ENCODE assay signal across 20 mouse cellular contexts in genomic region chr10:96656176-96656575, GRCm38 (mm10). TPM values are rescaled to one million over a fixed set of nuclear protein-coding genes. Genes with fewer than 3 reads are reported as not detected.
A peak's percentile ranks its signal among the peaks of the same experiment; 100 is the strongest.
DNase-seq lines count a peak whose midpoint lies in the region; ATAC-seq and TF ChIP-seq lines count a peak whose summit lies in the region.
"Had no signal": no experiment of that assay in that cellular context is flagged by ENCODE, and none has a peak within 500 bp of the region (broad histone marks: within the 10 kb centered on the region; RNA-seq: fewer than 3 reads in every experiment).

No protein-coding gene starts in this region.

- no peak overlapping the region for H3K4me2 ChIP-seq in lung, embryonic 16.5 days (ENCODE audit: low read depth, low read length)
- H3K4me2 ChIP-seq: heart, embryonic 12.5 days; hindbrain, embryonic 13.5 days; limb, embryonic 15.5 days; midbrain, embryonic 11.5 days; neural tube, embryonic 13.5 days had no signal

- no peak for TF ChIP-seq CTCF in left cerebral cortex, adult 2 months (IDR thresholded peaks at IDR 0.05)

- DNase-seq in CD4-positive, CD25-positive, alpha-beta regulatory T cell, adult 2 months (ENCODE audit: low read depth, low spot score): peak; percentile 63
- DNase-seq in thymus, postnatal 4 days: no peak
- no peak for DNase-seq in left cerebral cortex, adult 2 months (ENCODE audit: extremely low spot score in 1 of 2, low spot score in 2 of 2)
- no peak for DNase-seq in gastrocnemius, postnatal 36 days
- DNase-seq: adrenal gland, adult 8-10 months; cerebellum, adult 9-10 months; heart, postnatal 14 days; layer of hippocampus, postnatal 36 days; thymus, postnatal 25 days had no signal

- 41% methylated on average over 3 of the region's 3 CpGs for WGBS in lung, embryonic 16.5 days

- ATAC-seq in activated CD4-positive, CD25-positive, alpha-beta regulatory T cell, adult 4 months: peak; percentile 75
- ATAC-seq in lung, embryonic 16.5 days (ENCODE audit: low read depth): peak; percentile 82
- ATAC-seq in megakaryocyte progenitor cell, adult 5-6 weeks (replicated peaks; ENCODE audit: poor library complexity): peak; percentile 93
- ATAC-seq: forebrain, embryonic 16.5 days; intestine, postnatal 0 days had no signal

- H3K27me3 ChIP-seq in lung, embryonic 16.5 days (ENCODE audit: control insufficient read depth, insufficient read depth, low read depth, low read length): no peaks in the 10 kb centered on the region
- H3K27me3 ChIP-seq: heart, embryonic 12.5 days; hindbrain, embryonic 13.5 days; limb, embryonic 15.5 days; neural tube, embryonic 13.5 days had no signal

- H3K4me1 ChIP-seq in lung, embryonic 16.5 days (replicated peaks; ENCODE audit: control insufficient read depth, insufficient read depth, low read length): peaks cover 18% of the 10 kb centered on the region; the same call in 1 of the 2 replicates
- H3K4me1 ChIP-seq: heart, embryonic 12.5 days; limb, embryonic 15.5 days had no signal

- H3K4me3 ChIP-seq in lung, embryonic 16.5 days (ENCODE audit: low read length): no peak overlapping the region
- no peak overlapping the region for H3K4me3 ChIP-seq in left cerebral cortex, adult 2 months
- H3K4me3 ChIP-seq: heart, embryonic 12.5 days; hindbrain, embryonic 13.5 days; limb, embryonic 15.5 days; neural tube, embryonic 13.5 days had no signal

- H3K9me3 ChIP-seq in lung, embryonic 16.5 days (ENCODE audit: control insufficient read depth, low read length): no peaks in the 10 kb centered on the region
- H3K9me3 ChIP-seq: heart, embryonic 12.5 days; hindbrain, embryonic 13.5 days; limb, embryonic 15.5 days; neural tube, embryonic 13.5 days had no signal

- intact Hi-C loops in left cerebral cortex, adult 2 months (cut with DNase I): no loop called here
- intact Hi-C loops in gastrocnemius, postnatal 36 days (cut with DNase I): no loop called here

- no peaks in the 10 kb centered on the region for H3K36me3 ChIP-seq in lung, embryonic 16.5 days (ENCODE audit: control insufficient read depth, insufficient read depth, low read length)
- H3K36me3 ChIP-seq: heart, embryonic 12.5 days; hindbrain, embryonic 13.5 days; limb, embryonic 15.5 days; neural tube, embryonic 13.5 days had no signal

- peak overlapping the region; percentile 68 for H3K27ac ChIP-seq in lung, embryonic 16.5 days (ENCODE audit: low read length)
- H3K27ac ChIP-seq in left cerebral cortex, adult 2 months: no peak overlapping the region
- H3K27ac ChIP-seq: hindbrain, embryonic 13.5 days; kidney, postnatal 0 days; limb, embryonic 15.5 days; neural tube, embryonic 13.5 days had no signal

- H3K9ac ChIP-seq in lung, embryonic 16.5 days (ENCODE audit: low read length): no peak overlapping the region
- H3K9ac ChIP-seq: heart, embryonic 12.5 days; hindbrain, embryonic 13.5 days; limb, embryonic 15.5 days; neural tube, embryonic 13.5 days had no signal

RNA-seq across cellular contexts. Expression of gene Btg1, which starts 39.4 kb away (rescaled TPM):
- polyA plus RNA-seq in activated CD4-positive, CD25-positive, alpha-beta regulatory T cell, adult 4 months (2017; shearing (Covaris generic)): 100 to 1,000 TPM; 187 to 198 TPM
- 58.6 and 62.4 TPM in 2 replicates for polyA plus RNA-seq in lung, embryonic 16.5 days (2015; fragmentation: Nextera tagmentation; extraction: Ambion mirVana)
- total RNA-seq in megakaryocyte progenitor cell, adult 5-6 weeks (2015): 35.2 and 37.5 TPM in 2 replicates
- 31.5 and 34.6 TPM in 2 replicates for total RNA-seq in megakaryocyte progenitor cell, adult 5-6 weeks (2017)
- 10 to 100 TPM; 35.2 to 36.4 TPM for total RNA-seq in left cerebral cortex, adult 2 months (2021)
- total RNA-seq in gastrocnemius, postnatal 36 days (2021): 10 to 100 TPM; 13.2 to 15.5 TPM
